Mouse (Mus musculus) kidney, adult 8-10 months (tissue): ENCODE data around the gene Ghitm.

ENCODE experiments used
- DNase-seq, 2 experiments: peaks; one replicate each; pipeline ENCODE4 v3.0.0; 2022

The Ghitm gene

GRCm38 (mm10) chr14:37102484-37102883 lies 32.6 kb downstream of the Ghitm start:
- DNase-seq, result no peak

GRCm38 (mm10) chr14:37101531-37101930 lies 33.5 kb downstream of the Ghitm start:
- no peak for DNase-seq

GRCm38 (mm10) chr14:37097956-37098530 lies 37.0 kb downstream of the Ghitm start, which contains the start of gene Cdhr1:
Cdhr1 (minus strand) TSS chr14:37098347.
- no peak for DNase-seq

- DNase-seq, result no peak
Measured at GRCm38 (mm10) chr14:37095556-37095955, 39.5 kb downstream of the Ghitm start.

GRCm38 (mm10) chr14:37094436-37094835 lies 40.6 kb downstream of the Ghitm start:
- no peak for DNase-seq

- no peak for DNase-seq
Measured at GRCm38 (mm10) chr14:37083755-37084154, 51.3 kb downstream of the Ghitm start.

- DNase-seq, result no peak
Measured at GRCm38 (mm10) chr14:37080724-37081123, 54.3 kb downstream of the Ghitm start.
